Mouse (Mus musculus) stomach, postnatal 0 days (tissue): ENCODE measurements around the gene Uggt1.

ENCODE experiments used
- CTCF ChIP-seq: IDR thresholded peaks from 2 replicates; pipeline ENCODE4 v1.5.1; 2016; ENCODE audit warnings: antibody characterized with exemption, low read depth, mild to moderate bottlenecking, moderate library complexity
- EP300 ChIP-seq: optimal IDR thresholded peaks from 2 replicates; pipeline ENCODE3; 2016; ENCODE audit warnings: antibody characterized with exemption

DNA sequence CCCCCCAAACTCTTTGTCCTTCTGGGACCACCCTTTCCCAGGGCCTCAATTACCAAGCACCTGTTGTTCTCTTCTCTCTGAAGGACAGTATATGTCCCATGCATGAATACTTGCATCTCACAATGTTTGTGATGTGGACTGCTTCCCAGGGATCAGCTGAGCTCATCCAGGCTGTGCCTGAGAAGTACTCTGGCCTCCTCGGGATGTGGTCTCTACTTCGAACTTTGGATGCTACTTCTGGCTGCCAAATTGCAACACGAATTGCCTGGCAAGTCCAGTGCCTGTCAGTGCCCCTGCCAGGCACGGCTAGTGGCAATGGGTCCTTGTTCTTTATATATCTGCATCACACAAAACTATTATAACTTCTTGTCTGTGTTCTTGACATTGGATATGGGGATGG lies 134.5 kb downstream of the Uggt1 start:
- TF ChIP-seq EP300 (no peak), CTCF (no peak)
